Mouse (Mus musculus) layer of hippocampus, adult 6 months (tissue): ENCODE measurements around the gene Cd79a. TPM values are rescaled to one million over a fixed set of nuclear protein-coding genes. Genes with fewer than 3 reads are reported as not detected.

Experiments used
- long read RNA-seq, 2 experiments: library from polyadenylated mRNA; unstranded; transcript quantifications; one replicate each; pipeline ENCODE4 v2.0.0; 2019 to 2020
- polyA plus RNA-seq: library from polyadenylated mRNA; unstranded; fragments of <200 nt; fragmentation: Nextera tagmentation; gene quantifications from 2 replicates; pipeline ENCODE4 v1.2.3, GENCODE M21; 2021

Cd79a gene
- polyA plus RNA-seq: 0.21 TPM in 1 of 2 replicates, not detected in the other
- long read RNA-seq, experiment 1: 0 reads
- long read RNA-seq, experiment 2: 0 reads

GRCm38 (mm10) chr7:24897224-24897623 lies at the start of gene Cd79a:
TSS of gene Cd79a (plus strand) at chr7:24897381.

GRCm38 (mm10) chr7:24861913-24862312 lies 35.3 kb upstream of the Cd79a start, which contains the start of gene Gm9844:
TSS of gene Gm9844 (plus strand) at chr7:24862213.

GRCm38 (mm10) chr7:24869532-24870165 lies 27.5 kb upstream of the Cd79a start, which contains the start of the genes Lypd4 and Dmrtc2:
TSS of gene Lypd4 (minus strand) at chr7:24869941.
TSS of gene Dmrtc2 (plus strand) at chr7:24870057.

DNA sequence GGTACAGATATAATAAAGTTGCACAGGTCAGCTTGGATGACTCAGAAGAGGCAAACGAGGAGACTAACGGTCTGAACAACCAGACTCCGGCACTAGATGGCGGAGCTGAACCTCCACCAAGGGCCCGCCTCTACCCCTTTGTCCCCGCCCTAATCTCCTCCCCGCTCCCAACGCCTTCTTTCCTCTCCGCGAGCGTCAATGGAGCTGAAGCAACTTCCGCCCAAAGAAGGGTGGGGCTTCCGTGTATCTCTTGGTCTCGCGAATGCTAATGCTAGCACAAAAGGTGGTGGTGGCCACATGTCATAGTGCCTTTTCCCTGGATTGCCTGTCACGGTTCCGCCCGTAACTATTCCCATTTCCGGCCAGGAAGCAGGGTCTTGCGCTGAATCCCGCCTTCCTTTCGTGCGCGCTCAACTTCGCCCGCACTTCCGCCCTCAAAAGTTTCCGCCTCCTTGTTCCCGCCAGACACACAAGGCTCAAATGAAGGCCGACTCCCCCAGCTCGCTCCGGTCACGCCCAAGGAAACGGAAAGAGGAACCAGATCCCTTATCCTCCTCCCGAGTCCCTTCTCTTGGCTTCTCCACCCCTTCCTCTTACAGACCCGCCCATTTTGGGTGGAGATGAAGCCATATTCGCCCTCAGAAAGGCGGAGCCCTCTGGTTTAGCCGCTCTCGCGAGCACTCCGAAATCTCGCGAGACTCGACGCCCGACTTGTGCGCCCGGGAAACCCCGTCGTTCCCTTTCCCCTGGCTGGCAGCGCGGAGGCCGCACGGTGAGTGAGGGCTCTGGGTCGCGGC lies 13.1 kb upstream of the Cd79a start, which contains the start of gene Rps19:
Gene Rps19 (plus strand): TSS at position 476 of the 797 bp plus-strand sequence.

DNA sequence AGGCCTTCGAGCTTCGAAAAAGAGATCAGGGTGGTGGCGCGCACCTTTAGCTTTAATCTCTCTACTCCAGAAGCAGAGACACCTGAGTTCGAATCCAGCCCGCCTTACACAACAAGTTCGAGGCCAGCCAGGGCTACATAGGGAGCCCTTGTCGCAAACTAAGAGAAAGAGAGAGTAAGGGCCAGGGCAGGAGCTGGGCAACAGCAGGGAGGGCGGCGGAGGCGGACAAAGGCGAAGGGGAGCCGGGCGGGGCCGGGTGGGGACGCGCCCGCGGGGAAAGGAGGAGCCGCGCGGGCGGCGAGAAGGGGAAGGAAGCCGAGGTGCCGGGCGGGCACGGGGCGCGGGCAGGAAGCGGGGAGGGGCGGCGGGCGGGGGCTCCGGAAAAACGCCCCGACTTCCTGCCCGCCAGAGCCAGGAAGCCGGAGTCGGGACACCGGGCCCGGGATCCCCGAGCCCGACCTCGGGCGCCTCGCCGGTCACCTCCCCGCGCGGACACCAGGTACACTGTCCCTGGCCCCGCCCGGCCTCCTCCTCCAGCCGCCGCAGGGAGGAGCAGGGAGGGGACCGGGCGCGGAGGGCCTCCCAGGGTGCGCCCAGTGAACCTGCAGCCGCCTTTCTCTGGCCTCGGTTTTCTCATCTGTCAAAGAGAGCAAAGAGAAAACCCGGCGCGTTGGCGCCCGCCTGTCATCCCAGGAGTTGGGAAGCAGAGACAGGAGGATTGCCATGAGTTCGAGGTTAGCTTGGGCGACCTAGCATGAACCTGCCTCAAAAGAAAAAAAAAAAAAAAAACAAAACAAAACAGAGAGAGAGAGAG lies 5.7 kb downstream of the Cd79a start, which contains the start of gene Arhgef1:
Gene Arhgef1 (plus strand): TSS at position 283 of the 814 bp plus-strand sequence.

DNA sequence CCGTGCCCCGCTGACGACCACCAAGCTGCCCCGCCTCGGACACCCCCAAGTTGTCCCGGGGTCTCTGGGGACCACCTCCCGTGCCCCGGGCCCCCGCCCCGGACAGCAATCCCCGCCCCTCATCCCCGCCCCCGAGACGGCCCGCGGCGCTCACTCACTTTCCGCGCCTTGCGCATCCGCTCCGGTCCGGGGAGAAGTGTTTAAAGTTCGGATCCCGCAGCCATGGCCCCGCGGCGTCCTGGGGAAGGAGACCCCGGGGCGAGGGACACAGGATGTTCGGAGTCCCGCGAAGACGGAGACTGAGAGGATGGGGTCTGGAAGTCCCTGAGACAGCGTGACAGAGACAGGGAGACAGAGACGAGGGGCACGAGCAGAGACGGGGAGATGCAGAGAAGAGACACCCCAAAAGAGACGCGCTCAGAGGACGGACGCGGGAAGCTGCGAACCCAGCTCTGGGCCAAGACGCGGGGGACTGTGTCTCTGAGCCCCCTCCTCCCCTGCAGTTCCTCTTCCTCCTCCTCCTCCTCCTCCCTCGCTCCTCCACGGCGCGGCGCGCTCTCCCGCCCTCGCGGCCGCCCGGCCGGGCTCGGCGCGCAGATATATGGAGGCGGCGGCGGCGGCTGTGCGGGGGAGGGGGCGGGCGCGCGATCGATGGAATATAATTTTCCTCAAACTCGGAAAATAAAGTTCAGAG lies 47.2 kb downstream of the Cd79a start, which contains the start of gene Gm4881:
Gene Gm4881 (minus strand): TSS at position 238 of the 694 bp plus-strand sequence.

Other genes with a start within 250 kb of the Cd79a start
- gene Tex101, start 220.7 kb upstream of the Cd79a start, polyA plus RNA-seq: not detected in 2 replicates
- not detected in 2 replicates for gene BC049730, start 188.1 kb upstream of the Cd79a start, polyA plus RNA-seq
- not detected in 2 replicates for gene Gm4763, start 170.5 kb upstream of the Cd79a start, polyA plus RNA-seq
- gene Cd177, start 137.1 kb upstream of the Cd79a start, polyA plus RNA-seq: 0.05 and 0.11 TPM in 2 replicates
- 0.18 TPM in 1 of 2 replicates, not detected in the other for gene Ceacam10, start 120.2 kb upstream of the Cd79a start, polyA plus RNA-seq
- gene Gm9844, start 35.2 kb upstream of the Cd79a start, polyA plus RNA-seq: 3.4 and 3.5 TPM in 2 replicates
- gene Lypd4, start 27.4 kb upstream of the Cd79a start, polyA plus RNA-seq: not detected in 2 replicates
- gene Dmrtc2, start 27.3 kb upstream of the Cd79a start, polyA plus RNA-seq: not detected in 2 replicates
- gene Rps19, start 13.0 kb upstream of the Cd79a start, polyA plus RNA-seq: 2,737 and 3,292 TPM in 2 replicates
- 5.6 and 6.3 TPM in 2 replicates for gene Arhgef1, start 5.5 kb downstream of the Cd79a start, polyA plus RNA-seq
- not detected in 2 replicates for gene Gm4881, start 47.1 kb downstream of the Cd79a start, polyA plus RNA-seq
- gene Rabac1, start 75.4 kb downstream of the Cd79a start, polyA plus RNA-seq: 526 and 559 TPM in 2 replicates
- 1,296 and 1,449 TPM in 2 replicates for gene Atp1a3, start 108.6 kb downstream of the Cd79a start, polyA plus RNA-seq
- gene Grik5, start 175.0 kb downstream of the Cd79a start, polyA plus RNA-seq: 5.7 and 7.1 TPM in 2 replicates
- gene Zfp574, start 175.2 kb downstream of the Cd79a start, polyA plus RNA-seq: 24.9 TPM in 2 replicates